Mouse (Mus musculus) thymus, adult 2 months (tissue): ENCODE measurements around the gene Fam20a.

Source experiments
- CTCF ChIP-seq: fragments of 200-500 bp; IDR thresholded peaks from 2 replicates; pipeline ENCODE4 v1.5.1; 2012; ENCODE audit warnings: mild to moderate bottlenecking, control low read depth, low read length, moderate library complexity, borderline replicate concordance; ENCODE audit not compliant: control insufficient read depth, poor library complexity, insufficient read depth; ENCODE audit errors: extremely low read depth
- POLR2A ChIP-seq: fragments of 200-500 bp; IDR thresholded peaks from 2 replicates; pipeline ENCODE4 v1.6.1; 2012; ENCODE audit warnings: mild to moderate bottlenecking, low read length, control low read depth, moderate library complexity; ENCODE audit not compliant: control insufficient read depth, poor library complexity, insufficient read depth; ENCODE audit errors: extremely low read depth

DNA sequence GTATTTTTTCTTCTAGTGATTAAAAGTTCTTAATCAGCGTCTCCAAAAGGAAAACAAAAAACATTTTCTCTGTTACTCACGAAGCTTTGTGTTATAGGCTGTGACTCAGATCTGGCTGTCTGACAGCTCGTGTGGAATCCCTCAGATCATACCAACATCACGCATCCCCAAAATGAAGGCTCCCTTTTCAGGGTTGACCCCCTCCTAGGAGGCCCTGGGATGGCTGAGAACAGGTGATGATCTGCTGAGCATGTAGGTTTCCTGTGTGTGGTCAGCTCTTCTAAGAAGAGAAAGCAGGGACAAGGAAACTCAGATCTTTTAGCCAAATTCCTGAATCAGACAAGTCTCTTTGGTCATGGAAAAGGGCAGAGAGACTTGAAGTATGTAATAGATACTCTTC is 23.1 kb upstream of the Fam20a start:
- TF ChIP-seq POLR2A (no peak), CTCF (no peak)
